Mouse (Mus musculus): ENCODE data around the gene N4bp1. TPM values are rescaled to one million over a fixed set of nuclear protein-coding genes. Genes with fewer than 3 reads are reported as not detected.
A peak's percentile ranks its signal among the peaks of the same experiment; 100 is the strongest.

N4bp1 gene
- polyA plus RNA-seq, 1 experiment = 23.5 TPM

DNA sequence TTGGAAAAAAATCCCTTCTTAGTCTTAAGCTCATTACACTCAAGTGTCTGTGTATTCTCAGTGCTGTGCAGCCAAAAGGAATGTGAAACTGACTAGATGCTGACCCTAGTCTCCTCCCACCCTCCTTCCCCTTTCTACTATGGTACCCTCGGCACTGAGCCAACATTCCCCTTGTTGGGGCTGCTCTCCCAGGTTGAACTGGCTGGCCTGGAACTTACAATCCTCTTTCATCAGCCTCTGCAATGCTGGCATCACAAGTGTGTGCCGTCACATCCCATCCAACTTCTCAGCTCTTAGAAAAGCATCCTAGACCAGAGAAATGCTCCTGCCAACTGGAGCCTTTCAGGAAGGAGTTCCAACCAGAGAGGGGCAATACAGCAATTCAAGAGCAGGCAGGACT lies 11.9 kb downstream of the N4bp1 start:
- DNase-seq (ENCODE audit: low read depth) = peak; percentile 79
- TF ChIP-seq POLR2A (IDR thresholded peaks at IDR 0.05; ENCODE audit: borderline replicate concordance, extremely low read depth, insufficient read depth, insufficient read length, poor library complexity, severe bottlenecking) (no peak), CTCF (IDR thresholded peaks at IDR 0.05; ENCODE audit: borderline replicate concordance, extremely low read depth, insufficient read depth, insufficient read length) (no peak)

DNA sequence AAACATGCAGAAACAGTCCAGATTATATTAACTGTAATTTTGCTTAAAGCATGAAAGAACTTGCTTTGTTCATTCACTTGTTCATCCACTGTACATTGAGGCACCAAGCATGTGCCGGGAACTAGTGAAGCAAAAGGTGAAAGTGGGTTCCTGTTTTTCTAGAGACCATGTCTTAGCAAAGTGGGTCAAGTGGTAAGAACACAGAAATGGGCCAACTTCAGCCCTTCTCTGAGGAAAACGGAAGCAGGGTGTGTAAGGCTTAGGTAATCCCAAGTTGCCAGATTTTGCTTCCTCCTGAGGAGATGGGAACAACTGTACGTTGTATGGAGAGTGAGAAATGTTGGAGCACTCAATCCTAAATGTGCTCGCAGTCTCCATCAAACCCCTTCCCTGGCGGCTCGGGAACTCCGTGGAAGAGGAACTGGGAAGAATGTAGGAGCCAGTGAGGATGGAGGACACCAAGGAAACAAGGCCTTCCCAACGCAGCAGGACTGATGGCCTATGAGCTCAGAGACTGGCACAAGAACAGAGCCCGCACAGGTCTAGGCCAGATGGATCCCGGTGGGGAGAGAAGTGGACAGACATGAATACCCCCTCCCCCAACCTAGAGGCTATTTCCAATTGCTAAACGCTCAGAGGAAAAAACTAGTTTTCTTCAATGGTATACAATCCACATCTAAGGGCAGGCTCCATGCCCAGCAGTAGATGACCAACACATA lies 12.8 kb downstream of the N4bp1 start:
- no peak for DNase-seq (ENCODE audit: low read depth)
- TF ChIP-seq CTCF (IDR thresholded peaks at IDR 0.05; ENCODE audit: borderline replicate concordance, extremely low read depth, insufficient read depth, insufficient read length) (no peak), POLR2A (IDR thresholded peaks at IDR 0.05; ENCODE audit: borderline replicate concordance, extremely low read depth, insufficient read depth, insufficient read length, poor library complexity, severe bottlenecking) (no peak)

DNA sequence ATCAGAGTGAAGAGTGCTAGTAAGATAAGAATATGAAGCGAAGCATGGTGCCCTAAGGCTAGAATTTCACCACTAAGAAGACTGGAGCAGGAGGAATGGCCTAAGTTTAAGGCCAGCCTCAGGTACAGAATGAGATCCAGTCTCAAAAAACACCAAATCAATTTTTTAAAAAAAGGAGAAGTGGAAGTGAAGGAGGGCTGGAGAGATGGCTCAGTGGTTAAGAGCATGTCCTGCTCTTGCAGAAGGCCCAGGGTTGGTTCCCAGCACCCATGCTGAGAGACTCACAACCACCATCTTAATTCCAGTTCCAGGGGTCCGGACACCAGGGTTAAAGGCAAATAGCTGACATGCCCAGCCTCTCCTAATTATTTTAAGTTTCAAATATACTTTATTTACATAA lies 13.6 kb downstream of the N4bp1 start:
- DNase-seq (ENCODE audit: low read depth) = no peak
- TF ChIP-seq POLR2A (IDR thresholded peaks at IDR 0.05; ENCODE audit: borderline replicate concordance, extremely low read depth, insufficient read depth, insufficient read length, poor library complexity, severe bottlenecking) (no peak), CTCF (IDR thresholded peaks at IDR 0.05; ENCODE audit: borderline replicate concordance, extremely low read depth, insufficient read depth, insufficient read length) (no peak)

DNA sequence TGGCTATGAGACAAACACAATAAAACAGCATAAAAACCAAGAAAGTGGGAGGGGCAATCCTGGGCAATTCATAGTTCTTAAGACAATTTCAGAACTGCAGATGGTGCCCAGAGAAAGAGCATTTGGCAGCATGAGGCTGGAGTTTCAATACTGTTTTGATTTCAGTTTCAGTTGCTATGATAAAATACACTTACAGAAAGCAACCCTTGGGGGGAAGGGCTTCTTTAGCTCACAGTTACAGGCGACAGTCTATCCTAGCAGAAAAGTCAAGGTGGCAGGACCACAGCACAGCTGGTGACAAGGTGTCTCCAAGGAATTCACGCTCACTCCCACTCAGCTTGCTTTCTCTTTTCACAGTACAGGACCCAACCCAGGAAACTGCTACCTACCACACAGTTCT lies 14.3 kb downstream of the N4bp1 start:
- no peak for TF ChIP-seq CTCF (IDR thresholded peaks at IDR 0.05; ENCODE audit: borderline replicate concordance, extremely low read depth, insufficient read depth, insufficient read length)
- no peak for TF ChIP-seq POLR2A (IDR thresholded peaks at IDR 0.05; ENCODE audit: borderline replicate concordance, extremely low read depth, insufficient read depth, insufficient read length, poor library complexity, severe bottlenecking)
- peak; percentile 15 for DNase-seq (ENCODE audit: low read depth)

DNA sequence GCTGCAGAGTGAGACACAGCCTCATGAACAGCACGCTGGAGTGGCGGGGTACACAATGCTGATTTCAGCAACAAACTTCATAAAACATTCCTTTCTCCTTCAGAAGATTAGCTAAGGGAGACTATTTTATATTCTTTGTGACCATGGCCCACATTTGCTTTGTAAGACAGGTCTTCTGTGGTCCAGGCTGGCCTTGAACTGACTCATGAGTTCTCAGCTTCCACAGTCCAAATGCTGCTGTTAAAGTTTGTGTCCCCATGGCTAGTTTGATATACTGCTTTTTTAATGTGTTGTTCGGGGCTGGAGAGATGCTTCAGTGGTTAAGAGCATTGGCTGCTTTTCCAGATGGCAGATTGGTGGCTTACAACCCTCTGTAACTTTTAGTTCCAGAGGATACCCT lies 17.0 kb downstream of the N4bp1 start:
- DNase-seq (ENCODE audit: low read depth) = no peak
- TF ChIP-seq CTCF (IDR thresholded peaks at IDR 0.05; ENCODE audit: borderline replicate concordance, extremely low read depth, insufficient read depth, insufficient read length) = no peak
- TF ChIP-seq POLR2A (IDR thresholded peaks at IDR 0.05; ENCODE audit: borderline replicate concordance, extremely low read depth, insufficient read depth, insufficient read length, poor library complexity, severe bottlenecking) = no peak

DNA sequence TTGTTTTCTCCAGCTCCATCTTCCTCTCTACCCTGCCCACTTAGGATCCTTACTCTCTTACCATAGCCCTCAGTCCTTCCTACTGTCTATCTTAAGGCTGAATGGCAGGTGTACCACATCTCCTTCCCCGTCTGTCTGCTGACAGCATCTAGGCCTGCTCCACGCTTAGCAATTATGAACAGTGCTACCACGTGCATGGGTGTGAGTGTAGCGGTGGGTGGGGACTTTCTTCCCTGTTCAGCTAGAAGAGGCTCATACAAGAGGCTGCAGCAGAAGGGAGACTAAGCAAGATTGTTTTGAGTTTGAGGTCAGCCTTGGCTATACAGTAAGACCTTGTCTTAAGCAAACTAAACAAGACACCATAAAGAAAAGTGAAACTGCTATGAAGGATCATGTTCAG lies 20.3 kb downstream of the N4bp1 start:
- DNase-seq (ENCODE audit: low read depth) = no peak
- TF ChIP-seq CTCF (IDR thresholded peaks at IDR 0.05; ENCODE audit: borderline replicate concordance, extremely low read depth, insufficient read depth, insufficient read length) = no peak
- TF ChIP-seq POLR2A (IDR thresholded peaks at IDR 0.05; ENCODE audit: borderline replicate concordance, extremely low read depth, insufficient read depth, insufficient read length, poor library complexity, severe bottlenecking) = no peak

DNA sequence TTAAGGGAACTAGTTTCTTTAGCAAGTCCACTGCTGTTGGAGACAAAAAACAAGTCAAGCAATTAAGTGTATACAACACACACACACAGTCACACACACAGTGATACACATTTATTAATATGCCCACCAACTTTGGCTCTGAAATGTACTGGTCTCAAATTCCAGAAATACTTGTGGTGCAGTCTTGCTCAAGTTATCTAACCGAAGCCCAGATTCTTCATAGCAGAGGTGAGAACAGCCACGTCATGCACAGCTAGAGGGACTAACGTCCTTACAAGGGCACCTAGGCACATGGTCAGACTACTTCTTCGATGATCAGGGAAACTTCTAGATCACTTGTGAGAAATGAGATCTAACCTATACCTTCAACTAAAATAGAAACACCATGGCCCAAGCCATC lies 22.2 kb downstream of the N4bp1 start:
- no peak for DNase-seq (ENCODE audit: low read depth)
- TF ChIP-seq POLR2A (IDR thresholded peaks at IDR 0.05; ENCODE audit: borderline replicate concordance, extremely low read depth, insufficient read depth, insufficient read length, poor library complexity, severe bottlenecking) (no peak), CTCF (IDR thresholded peaks at IDR 0.05; ENCODE audit: borderline replicate concordance, extremely low read depth, insufficient read depth, insufficient read length) (no peak)

DNA sequence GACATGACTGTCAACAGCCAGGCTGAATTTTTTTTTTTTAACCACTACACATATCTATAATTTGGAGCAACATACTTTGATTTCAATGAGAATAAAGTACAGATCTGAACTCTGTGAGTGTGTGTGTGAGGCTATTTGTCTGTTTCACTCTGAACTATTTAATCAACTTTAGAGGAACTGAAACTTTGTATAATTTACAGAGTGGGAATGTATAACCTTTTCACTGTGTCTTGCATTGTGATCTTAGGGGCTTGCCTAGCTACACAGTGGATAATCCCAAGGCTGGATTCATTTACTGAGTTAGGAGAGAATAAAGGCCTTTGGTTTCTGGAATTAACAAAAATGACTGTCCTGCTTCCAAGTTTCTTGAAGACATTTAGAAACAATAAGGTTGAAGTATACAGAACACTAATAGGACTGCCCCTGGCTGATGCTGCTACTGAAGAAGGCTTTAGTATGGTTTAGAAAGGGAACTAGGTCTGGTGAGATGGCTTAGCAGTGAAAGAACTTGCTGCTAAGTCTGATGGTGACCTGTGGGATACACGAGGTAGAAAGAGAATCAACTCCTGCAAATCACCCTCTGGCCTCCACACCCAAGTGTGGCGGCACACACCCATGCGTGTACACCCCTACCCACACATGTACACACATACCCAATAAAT lies 22.8 kb downstream of the N4bp1 start:
- no peak for DNase-seq (ENCODE audit: low read depth)
- no peak for TF ChIP-seq POLR2A (IDR thresholded peaks at IDR 0.05; ENCODE audit: borderline replicate concordance, extremely low read depth, insufficient read depth, insufficient read length, poor library complexity, severe bottlenecking)
- TF ChIP-seq CTCF (IDR thresholded peaks at IDR 0.05; ENCODE audit: borderline replicate concordance, extremely low read depth, insufficient read depth, insufficient read length) = no peak

DNA sequence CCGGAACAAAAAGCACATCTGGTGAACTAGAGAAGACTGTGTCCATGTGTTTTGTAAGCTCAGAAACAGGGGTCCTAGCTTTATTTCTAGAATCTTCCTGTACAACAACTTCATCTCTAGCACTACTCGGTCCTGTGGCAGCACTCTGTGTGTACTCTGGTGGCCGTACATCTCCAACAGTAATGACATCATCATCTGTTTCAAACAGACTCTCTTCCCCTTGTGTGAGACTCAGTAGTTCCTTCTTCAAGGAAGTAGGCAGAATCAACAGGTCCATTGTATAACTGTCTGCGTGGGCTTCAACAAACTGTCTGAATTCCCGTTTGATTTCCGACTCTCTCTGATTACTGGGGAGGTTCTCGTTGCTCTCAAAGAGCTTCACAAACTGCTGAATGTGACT lies 23.5 kb downstream of the N4bp1 start:
- no peak for DNase-seq (ENCODE audit: low read depth)
- no peak for TF ChIP-seq POLR2A (IDR thresholded peaks at IDR 0.05; ENCODE audit: borderline replicate concordance, extremely low read depth, insufficient read depth, insufficient read length, poor library complexity, severe bottlenecking)
- no peak for TF ChIP-seq CTCF (IDR thresholded peaks at IDR 0.05; ENCODE audit: borderline replicate concordance, extremely low read depth, insufficient read depth, insufficient read length)

DNA sequence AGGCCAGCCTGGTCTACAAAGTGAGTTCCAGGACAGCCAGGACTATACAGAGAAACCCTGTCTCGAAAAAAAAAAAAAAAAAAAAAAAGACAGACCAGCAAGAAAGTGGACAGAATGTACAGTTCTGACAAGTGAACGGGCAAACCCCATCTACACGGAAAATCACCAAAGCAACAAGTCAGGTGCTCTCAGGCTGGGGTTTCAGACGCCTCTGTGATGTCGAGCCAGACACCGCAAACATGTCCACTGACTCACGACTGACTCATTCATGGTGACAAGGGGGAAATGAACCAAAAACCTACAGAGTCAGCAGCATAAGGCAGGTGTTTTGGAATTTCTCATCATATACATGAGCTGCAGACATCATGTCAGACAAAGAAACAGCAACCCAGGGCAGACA lies 28.8 kb downstream of the N4bp1 start:
- no peak for TF ChIP-seq POLR2A (IDR thresholded peaks at IDR 0.05; ENCODE audit: borderline replicate concordance, extremely low read depth, insufficient read depth, insufficient read length, poor library complexity, severe bottlenecking)
- TF ChIP-seq CTCF (IDR thresholded peaks at IDR 0.05; ENCODE audit: borderline replicate concordance, extremely low read depth, insufficient read depth, insufficient read length) = no peak
- no peak for DNase-seq (ENCODE audit: low read depth)

DNA sequence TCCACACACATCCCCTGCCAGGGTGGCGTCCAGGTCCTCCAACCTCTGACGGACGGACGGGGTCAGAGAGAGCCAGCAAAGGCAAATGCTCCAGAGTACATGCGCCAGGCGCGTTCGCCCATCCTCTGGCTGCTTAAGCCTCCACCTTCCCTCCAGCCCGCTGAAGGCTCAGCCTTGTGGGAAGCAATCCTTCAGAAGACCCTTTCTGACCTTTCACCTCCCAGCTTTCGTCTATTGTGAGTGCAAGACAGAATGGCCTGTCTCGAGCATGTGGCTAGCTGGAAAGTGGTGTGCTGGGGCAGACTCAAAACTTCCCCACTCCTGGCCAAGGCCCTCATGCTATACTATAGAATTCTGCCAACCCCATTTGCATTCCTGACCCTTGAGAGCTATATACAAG lies 30.4 kb downstream of the N4bp1 start:
- peak; percentile 16 for DNase-seq (ENCODE audit: low read depth)

DNA sequence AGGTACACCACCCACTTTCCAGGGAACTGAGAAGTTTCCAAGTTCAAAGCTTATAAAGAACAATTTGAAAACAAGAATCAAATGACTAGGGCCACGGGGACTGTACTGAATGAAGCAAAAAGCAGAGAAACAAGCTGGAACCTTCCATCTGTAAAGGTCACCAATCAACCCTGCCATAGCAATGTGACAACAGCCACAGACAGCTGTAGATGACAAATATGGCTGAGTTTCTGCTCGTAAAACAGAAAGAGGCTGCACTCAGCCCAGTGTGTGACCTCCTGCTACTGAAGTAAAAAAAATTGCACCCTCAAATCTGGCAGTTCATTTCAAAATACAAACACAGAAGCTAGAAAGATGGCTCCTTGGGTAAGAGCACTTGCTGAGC lies 31.1 kb downstream of the N4bp1 start:
- DNase-seq (ENCODE audit: low read depth) = no peak
- TF ChIP-seq POLR2A (IDR thresholded peaks at IDR 0.05; ENCODE audit: borderline replicate concordance, extremely low read depth, insufficient read depth, insufficient read length, poor library complexity, severe bottlenecking) (no peak), CTCF (IDR thresholded peaks at IDR 0.05; ENCODE audit: borderline replicate concordance, extremely low read depth, insufficient read depth, insufficient read length) (no peak)

More for the DNA sequence above, 30.4 kb downstream of the N4bp1 start:
- TF ChIP-seq POLR2A (IDR thresholded peaks at IDR 0.05; ENCODE audit: borderline replicate concordance, extremely low read depth, insufficient read depth, insufficient read length, poor library complexity, severe bottlenecking) (no peak), CTCF (IDR thresholded peaks at IDR 0.05; ENCODE audit: borderline replicate concordance, extremely low read depth, insufficient read depth, insufficient read length) (no peak)

Measured in brain, embryonic 14.5 days (tissue).